Mouse (Mus musculus) lung, adult 2 months (tissue): ENCODE results near the gene Tbc1d22b. TPM values are rescaled to one million over a fixed set of nuclear protein-coding genes. Genes with fewer than 3 reads are reported as not detected.
"Not testable (repeated sequence)": the region's sequence is repeated elsewhere in the genome, so short reads cannot be mapped to it uniquely, and the experiment has no call there.

Experiments used
- DNase-seq: peaks from one replicate; pipeline ENCODE4 v3.0.0; 2022
- H3K4me1 ChIP-seq: fragments of 200-500 bp; 2 replicates; pipeline ENCODE4 v1.6.1; 2011; ENCODE audit warnings: low read length; ENCODE audit not compliant: control insufficient read depth, insufficient read depth
- H3K4me3 ChIP-seq: fragments of 200-500 bp; replicated peaks from 2 replicates; pipeline ENCODE3; 2011; ENCODE audit warnings: low read depth, mild to moderate bottlenecking, control low read depth, low read length; ENCODE audit errors: extremely low read depth
- CTCF ChIP-seq: fragments of 200-500 bp; IDR thresholded peaks from 2 replicates; pipeline ENCODE4 v1.5.1; 2011; ENCODE audit warnings: mild to moderate bottlenecking, low read length, control low read depth; ENCODE audit not compliant: insufficient read depth
- POLR2A ChIP-seq: fragments of 200-500 bp; IDR thresholded peaks from 2 replicates; pipeline ENCODE4 v1.6.1; 2011; ENCODE audit warnings: low read depth, mild to moderate bottlenecking, control low read depth, low read length, borderline replicate concordance; ENCODE audit errors: extremely low read depth
- WGBS: fragments of 180-500 bp; shearing (Covaris S2); methylation state at CpG from one replicate; pipeline ENCODE4 v1.1.7; 2018; 5-methylcytosine and 5-hydroxymethylcytosine counted together
- polyA plus RNA-seq: library from polyadenylated mRNA; depleted of rRNA; stranded (reverse); fragments of >200 nt; gene quantifications from 2 replicates; pipeline ENCODE4 v1.2.3, GENCODE M21; 2012

Gene Tbc1d22b
- polyA plus RNA-seq, 1 experiment = 17.7 TPM

DNA sequence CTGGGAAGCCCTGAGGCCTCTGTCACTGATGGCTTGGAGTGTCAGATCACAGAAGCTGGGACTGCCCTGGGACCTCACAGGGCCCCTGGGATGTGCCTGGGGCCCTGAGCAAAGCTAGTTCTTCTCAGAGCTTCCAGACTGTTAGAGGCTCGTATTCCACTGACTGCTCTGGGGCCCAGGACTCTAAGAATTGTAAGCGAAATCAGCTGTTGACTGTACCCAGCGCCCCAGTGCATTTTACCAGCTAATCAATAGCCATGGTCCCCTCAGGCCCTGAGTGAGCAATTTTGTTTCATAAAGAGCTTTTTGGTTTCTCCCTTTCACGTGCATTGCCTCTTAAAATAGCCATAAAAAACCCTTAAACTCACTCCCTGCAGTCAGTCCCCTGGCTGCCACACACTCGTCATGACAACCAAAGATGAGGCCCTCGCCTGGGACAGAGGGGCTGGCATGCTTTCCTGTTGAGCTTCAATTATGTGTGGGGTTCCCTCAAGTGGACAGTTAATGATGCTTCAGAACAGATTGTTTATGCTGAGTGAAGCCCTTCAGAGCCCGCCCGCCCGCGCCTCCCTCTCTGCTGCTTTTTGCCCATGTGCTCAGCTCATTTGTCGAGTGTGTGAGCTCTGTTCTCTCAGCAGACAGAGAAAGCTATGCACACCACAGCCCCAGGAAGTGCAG, 39.8 kb downstream of the Tbc1d22b start:
- no peak for DNase-seq
- Histone ChIP-seq H3K4me1 (no peaks in the 10 kb centered on the region), H3K4me3 (no peak overlapping the region)
- 66% methylated on average over 11 of the region's 11 CpGs for WGBS
- no peak for TF ChIP-seq POLR2A
- no peak for TF ChIP-seq CTCF

GRCm38 (mm10) chr17:29595891-29596770, 46.5 kb downstream of the Tbc1d22b start:
- WGBS = 86% methylated on average over 15 of the region's 15 CpGs
- H3K4me1 ChIP-seq = no peaks in the 10 kb centered on the region
- TF ChIP-seq POLR2A (no peak), CTCF (no peak)
- H3K4me3 ChIP-seq = no peak overlapping the region
- no peak for DNase-seq

DNA sequence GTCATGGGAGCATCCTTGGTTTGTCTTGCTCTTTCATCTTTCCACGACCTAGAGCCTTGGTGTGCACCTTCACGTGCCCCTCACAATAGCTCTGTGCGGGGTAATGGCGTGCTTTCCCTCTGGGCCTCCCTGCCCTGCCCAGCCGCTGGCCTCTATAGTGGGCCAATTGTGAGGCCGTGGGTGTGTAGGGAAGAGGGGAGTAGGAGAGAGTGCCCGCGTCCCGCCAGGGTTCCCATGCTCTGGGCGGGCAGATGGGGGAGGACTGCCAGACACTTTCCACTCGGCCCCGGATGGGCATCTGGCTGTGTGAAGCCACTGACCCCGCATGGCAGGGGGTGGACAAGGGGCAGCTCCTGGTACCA, 47.2 kb downstream of the Tbc1d22b start:
- whole genome bisulfite sequencing = 92% methylated on average over 13 of the region's 13 CpGs
- no peak for DNase-seq
- no peaks in the 10 kb centered on the region for H3K4me1 ChIP-seq
- TF ChIP-seq POLR2A (no peak), CTCF (no peak)
- H3K4me3 ChIP-seq = no peak overlapping the region

DNA sequence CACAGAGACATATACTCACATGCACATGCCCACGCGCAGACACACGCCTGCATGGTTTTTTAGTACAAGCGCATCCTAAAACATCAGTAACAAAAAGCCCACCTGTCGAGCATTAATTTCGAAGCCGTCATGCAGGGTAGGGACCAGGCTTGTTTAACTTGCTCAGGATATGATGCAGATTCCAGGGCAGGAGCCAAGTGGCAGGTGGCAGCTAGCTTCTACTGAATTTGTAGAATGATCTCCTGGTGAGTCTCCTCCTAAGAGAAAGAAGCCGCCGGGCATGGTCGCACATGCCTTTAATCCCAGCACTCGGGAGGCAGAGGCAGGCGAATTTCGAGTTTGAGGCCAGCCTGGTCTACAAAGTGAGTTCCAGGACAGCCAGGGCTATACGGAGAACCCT, 49.5 kb downstream of the Tbc1d22b start:
- Histone ChIP-seq H3K4me3 (no peak overlapping the region), H3K4me1 (no peaks in the 10 kb centered on the region)
- WGBS = 95% methylated on average over 14 of the region's 14 CpGs
- no peak for TF ChIP-seq POLR2A
- TF ChIP-seq CTCF = no peak
- DNase-seq = no peak

DNA sequence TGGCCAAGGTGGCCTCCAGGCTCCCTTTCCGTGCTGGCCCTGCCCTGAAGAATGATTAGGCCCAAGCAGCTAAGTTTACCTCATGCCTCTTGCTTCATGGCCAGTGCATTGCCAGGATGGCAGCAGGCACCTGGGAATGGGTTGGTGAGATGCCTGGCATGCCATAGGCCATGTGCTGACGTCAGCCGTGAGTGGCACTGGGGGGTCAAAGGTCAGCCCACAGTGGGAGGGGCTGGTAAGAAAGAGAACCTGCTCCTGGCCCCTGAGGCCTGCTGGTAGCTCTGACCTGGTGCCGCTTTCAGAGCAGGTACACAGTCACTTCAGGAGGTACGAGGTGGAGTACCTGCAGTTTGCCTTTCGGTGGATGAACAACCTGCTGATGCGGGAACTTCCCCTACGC, 50.0 kb downstream of the Tbc1d22b start:
- 78% methylated on average over 8 of the region's 8 CpGs for WGBS

DNA sequence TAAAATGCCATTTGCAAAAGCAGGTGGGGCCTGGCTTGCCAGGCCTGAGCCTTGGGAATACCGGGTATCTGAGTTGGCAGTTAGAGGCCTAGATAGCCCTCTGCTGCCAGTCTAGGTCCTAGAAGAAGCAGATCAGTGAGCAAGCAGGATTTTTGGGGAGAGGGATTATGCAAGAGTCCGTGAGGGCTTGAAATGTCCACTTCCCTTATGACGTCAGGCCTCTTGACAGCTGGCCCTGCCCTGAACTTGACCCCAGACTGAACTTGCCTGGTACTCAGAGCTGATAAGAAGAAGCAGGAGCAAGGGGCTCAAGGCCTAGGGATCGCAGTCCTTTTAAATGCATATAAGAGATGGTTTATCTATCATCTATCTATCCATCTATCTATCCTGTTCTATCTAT, 51.8 kb downstream of the Tbc1d22b start:
- TF ChIP-seq POLR2A (no peak), CTCF (no peak)
- Histone ChIP-seq H3K4me1 (no peaks in the 10 kb centered on the region), H3K4me3 (no peak overlapping the region)
- 46% methylated on average over 4 of the region's 4 CpGs for WGBS
- peak; percentile 58 for DNase-seq

More for the DNA sequence above, 50.0 kb downstream of the Tbc1d22b start:
- H3K4me3 ChIP-seq = no peak overlapping the region
- no peak for DNase-seq
- no peaks in the 10 kb centered on the region for H3K4me1 ChIP-seq
- no peak for TF ChIP-seq CTCF
- no peak for TF ChIP-seq POLR2A

DNA sequence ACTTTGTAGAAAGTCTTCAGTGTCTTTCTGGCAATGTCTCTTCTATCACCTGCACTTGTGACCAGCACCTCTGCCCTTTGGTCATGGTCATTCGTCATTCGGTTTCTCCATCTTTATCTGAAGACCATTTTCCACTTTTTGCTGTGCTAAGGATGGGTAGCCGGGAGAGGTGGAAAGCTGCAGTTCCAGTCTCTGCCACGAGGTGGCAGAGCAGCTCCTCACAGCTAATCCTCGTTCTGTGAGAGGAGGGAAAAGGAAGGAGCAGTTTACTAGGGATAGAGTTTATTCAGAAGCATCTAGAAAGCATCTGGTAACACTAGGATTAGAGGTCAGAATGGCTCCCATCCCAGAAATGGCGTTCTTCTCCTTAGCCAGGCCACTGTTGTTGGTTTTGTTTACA, 53.7 kb downstream of the Tbc1d22b start:
- Histone ChIP-seq H3K4me3 (no peak overlapping the region), H3K4me1 (no peaks in the 10 kb centered on the region)
- 17% methylated on average over 6 of the region's 6 CpGs for WGBS
- no peak for TF ChIP-seq POLR2A
- peak; percentile 93 for TF ChIP-seq CTCF
- DNase-seq = peak; percentile 82

- not testable (repeated sequence) for DNase-seq, H3K4me3 ChIP-seq
- 79% methylated on average over 5 of the region's 5 CpGs for whole genome bisulfite sequencing
- H3K4me1 ChIP-seq = peaks cover 11% of the 10 kb centered on the region; the same call in 1 of the 2 replicates
Measured at GRCm38 (mm10) chr17:29613453-29613852, 63.9 kb downstream of the Tbc1d22b start.

DNA sequence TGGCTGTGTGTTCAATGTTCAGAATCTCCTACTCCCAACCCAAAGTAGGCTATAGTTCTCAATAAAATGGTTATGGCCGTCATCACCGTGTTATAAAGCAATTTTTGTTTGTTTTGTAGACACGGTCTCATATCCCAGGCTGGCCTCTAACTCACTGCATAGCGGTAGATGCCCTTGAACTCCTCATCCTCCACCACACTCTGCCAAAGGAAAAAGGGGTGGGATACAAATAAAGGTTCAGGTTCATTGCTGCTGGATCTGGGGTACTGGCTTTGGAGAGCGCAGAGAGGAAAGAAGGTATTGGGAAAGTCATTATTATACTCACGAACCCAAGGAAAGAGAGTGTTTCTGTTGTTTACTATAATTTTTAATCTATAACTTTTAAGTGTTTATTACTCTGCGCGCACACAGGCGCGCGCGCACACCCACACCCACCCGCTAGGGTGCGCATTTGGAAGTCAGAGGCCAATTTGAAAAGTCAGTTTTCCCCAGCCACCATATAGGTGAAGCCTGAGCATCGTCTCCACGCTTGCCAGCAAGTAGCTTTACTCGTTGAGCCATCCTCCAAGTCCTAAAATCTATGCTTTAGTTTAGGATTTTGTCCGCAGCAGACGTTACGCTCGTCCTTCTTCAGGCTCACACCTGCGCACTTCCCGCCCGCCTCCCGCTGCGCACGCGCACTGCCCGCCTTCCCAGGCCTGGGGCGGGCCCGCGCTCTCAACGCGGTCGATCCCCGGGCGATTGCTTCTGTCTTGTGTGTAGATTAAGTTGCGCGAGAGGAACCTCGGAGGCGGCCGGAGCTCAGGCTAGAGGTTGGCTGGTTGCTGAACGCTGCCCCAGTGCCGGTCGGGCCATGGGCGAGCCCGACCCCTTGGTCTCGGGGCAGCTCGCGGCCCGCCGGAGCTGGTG, 64.8 kb downstream of the Tbc1d22b start, which contains the start of the genes Rnf8 and Gm28043:
Gene Rnf8, plus strand, starts transcription at position 676 of the 909 bp plus-strand sequence.
Gene Gm28043, plus strand, starts transcription at position 762 of the 909 bp plus-strand sequence.
- DNase-seq = peak; percentile 90
- TF ChIP-seq POLR2A = peak; percentile 84
- peak; percentile 57 for TF ChIP-seq CTCF
- Histone ChIP-seq H3K4me1 (peaks cover 11% of the 10 kb centered on the region; the same call in 1 of the 2 replicates), H3K4me3 (peak within 1 kb of the TSS; percentile 76)
- WGBS = 2% methylated on average over 52 of the region's 52 CpGs
